Mouse (Mus musculus) erythroblast, embryonic 14.5 days (primary cell): Measurements from ENCODE around the gene Ass1.

Experiments
- GATA1 ChIP-seq: IDR thresholded peaks from 2 replicates; pipeline ENCODE4 v1.6.1; 2012; ENCODE audit warnings: low read length, inconsistent platforms, mixed read lengths
- TAL1 ChIP-seq: IDR thresholded peaks from 3 replicates; pipeline ENCODE4 v1.6.1; 2012; ENCODE audit warnings: low read length, inconsistent platforms, mixed read lengths

GRCm38 (mm10) chr2:31435567-31435966 lies 34.4 kb upstream of the Ass1 start:
- no peak for TF ChIP-seq TAL1
- TF ChIP-seq GATA1, result no peak
